ENCODE assay signal across 8 mouse cellular contexts in the genomic region with DNA sequence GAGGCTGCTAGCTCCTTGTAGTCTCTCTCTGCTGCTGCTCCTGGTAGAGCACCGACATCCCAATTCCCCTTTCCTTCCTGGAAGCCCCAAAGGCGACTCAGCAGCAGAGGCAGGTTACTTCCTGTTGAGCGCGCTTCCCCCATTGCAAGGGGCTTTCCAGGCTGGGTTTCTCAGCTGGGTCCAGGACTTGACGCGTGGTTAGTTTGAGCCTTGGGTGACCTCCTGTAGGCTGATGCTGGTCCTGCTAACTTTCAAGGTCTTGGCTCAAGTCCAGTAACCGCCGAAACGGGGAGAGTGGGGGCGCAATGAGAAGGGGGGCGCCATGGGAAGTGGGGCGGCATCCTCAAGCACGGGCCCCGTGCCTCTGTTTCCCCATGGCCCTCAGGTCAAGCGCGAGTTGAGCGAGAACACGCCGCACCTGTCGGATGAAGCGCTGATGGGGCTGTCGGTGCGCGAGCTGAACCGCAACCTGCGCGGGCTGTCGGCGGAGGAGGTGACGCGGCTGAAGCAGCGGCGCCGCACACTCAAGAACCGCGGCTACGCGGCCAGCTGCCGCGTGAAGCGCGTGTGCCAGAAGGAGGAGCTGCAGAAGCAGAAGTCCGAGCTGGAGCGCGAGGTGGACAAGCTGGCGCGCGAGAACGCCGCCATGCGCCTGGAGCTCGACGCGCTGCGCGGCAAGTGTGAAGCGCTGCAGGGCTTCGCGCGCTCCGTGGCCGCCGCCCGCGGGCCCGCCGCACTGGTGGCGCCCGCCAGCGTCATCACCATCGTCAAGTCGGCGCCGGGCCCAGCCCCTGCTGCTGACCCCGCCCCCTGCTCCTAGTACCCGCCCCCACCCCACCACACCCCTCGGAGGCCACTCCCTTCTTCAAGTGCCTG. TPM values are rescaled to one million over a fixed set of nuclear protein-coding genes. Genes with fewer than 3 reads are reported as not detected.
DNase-seq lines count a peak whose midpoint lies in the region; ATAC-seq and TF ChIP-seq lines count a peak whose summit lies in the region.

No protein-coding gene starts in this region.

- H3K36me3 ChIP-seq in forebrain, postnatal 0 days (ENCODE audit: insufficient read depth), result peaks cover 14% of the 10 kb centered on the region
- peaks cover 14% of the 10 kb centered on the region for H3K36me3 ChIP-seq in hindbrain, embryonic 14.5 days (replicated peaks; ENCODE audit: control insufficient read depth, insufficient read depth)
- H3K36me3 ChIP-seq in megakaryocyte, embryonic 14.5 days (replicated peaks; ENCODE audit: low read length), result peaks cover 48% of the 10 kb centered on the region

- ATAC-seq in forebrain, postnatal 0 days, result peak; percentile 85
- peak; percentile 76 for ATAC-seq in hindbrain, embryonic 14.5 days (ENCODE audit: low FRiP score)

- H3K9me3 ChIP-seq in forebrain, postnatal 0 days (ENCODE audit: low read length), result no peaks in the 10 kb centered on the region
- H3K9me3 ChIP-seq in hindbrain, embryonic 14.5 days (ENCODE audit: control insufficient read depth, low read length), result no peaks in the 10 kb centered on the region
- H3K9me3 ChIP-seq in megakaryocyte, embryonic 14.5 days, result no peaks in the 10 kb centered on the region

- under 1% methylated on average over 66 of the region's 77 CpGs for WGBS in forebrain, postnatal 0 days
- WGBS in hindbrain, embryonic 14.5 days, result under 1% methylated on average over 75 of the region's 77 CpGs

- intact Hi-C loops in left cerebral cortex, postnatal 36 days (cut with DNase I), result no loop called here

- TF ChIP-seq CTCF in forebrain, postnatal 0 days (IDR thresholded peaks at IDR 0.05; ENCODE audit: low read depth), result peak; percentile 29; the same call in 1 of the 2 replicates

- H3K4me1 ChIP-seq in forebrain, postnatal 0 days (ENCODE audit: insufficient read depth), result 0 out of 2 replicates have a peak, but pooled peaks cover 9% of the 10 kb centered on the region
- peaks cover 12% of the 10 kb centered on the region for H3K4me1 ChIP-seq in hindbrain, embryonic 14.5 days (replicated peaks; ENCODE audit: control insufficient read depth, insufficient read depth, low read length)
- peaks cover 49% of the 10 kb centered on the region for H3K4me1 ChIP-seq in megakaryocyte, embryonic 14.5 days

- H3K9ac ChIP-seq in forebrain, postnatal 0 days, result peak overlapping the region; percentile 53
- peak overlapping the region; percentile 57 for H3K9ac ChIP-seq in hindbrain, embryonic 14.5 days

- peak overlapping the region; percentile 15; the same call in 1 of the 2 replicates for H3K27ac ChIP-seq in forebrain, postnatal 0 days (ENCODE audit: low read depth, low read length)
- H3K27ac ChIP-seq in hindbrain, embryonic 14.5 days, result peak overlapping the region; percentile 44; the same call in 1 of the 2 replicates

- peak; percentile 86 for DNase-seq in CD4-positive, CD25-positive, alpha-beta regulatory T cell, adult 2 months (ENCODE audit: low read depth, low spot score)
- peak; percentile 82 for DNase-seq in adrenal gland, postnatal 14 days
- DNase-seq in forebrain, postnatal 0 days, result peak; percentile 81
- peak; percentile 73 for DNase-seq in hindbrain, embryonic 14.5 days (ENCODE audit: low spot score)
- DNase-seq in left cerebral cortex, postnatal 36 days (ENCODE audit: low spot score in 2 of 2), result peak; percentile 52 to 66
- DNase-seq in retina, postnatal 7 days (ENCODE audit: low read depth, low spot score), result peak; percentile 57
- DNase-seq in urinary bladder, postnatal 14 days (ENCODE audit: low spot score), result peak; percentile 75

- peak overlapping the region; percentile 95 for H3K4me2 ChIP-seq in forebrain, postnatal 0 days (ENCODE audit: low read depth)
- H3K4me2 ChIP-seq in hindbrain, embryonic 14.5 days (replicated peaks), result peak overlapping the region; percentile 94

- peak overlapping the region; percentile 39 for H3K4me3 ChIP-seq in forebrain, postnatal 0 days (ENCODE audit: low read depth, low read length)
- H3K4me3 ChIP-seq in hindbrain, embryonic 14.5 days (replicated peaks; ENCODE audit: low read length), result peak overlapping the region; percentile 38
- H3K4me3 ChIP-seq in megakaryocyte, embryonic 14.5 days (replicated peaks), result peak overlapping the region; percentile 87

- no peaks in the 10 kb centered on the region for H3K27me3 ChIP-seq in forebrain, postnatal 0 days (ENCODE audit: insufficient read depth, low read length)
- H3K27me3 ChIP-seq in hindbrain, embryonic 14.5 days (ENCODE audit: control insufficient read depth, insufficient read depth, low read length), result peaks cover 12% of the 10 kb centered on the region
- H3K27me3 ChIP-seq in megakaryocyte, embryonic 14.5 days (replicated peaks), result peaks cover 39% of the 10 kb centered on the region

RNA-seq across cellular contexts. Expression of gene Maff, which starts 10.9 kb away (rescaled TPM):
- total RNA-seq in adrenal gland, postnatal 14 days (2021), result 6.2 and 7.4 TPM in 2 replicates
- 2.5 and 3.0 TPM in 2 replicates for total RNA-seq in forebrain, postnatal 0 days (2014; rRNA removed)
- 0.74 and 1.1 TPM in 2 replicates for polyA plus RNA-seq in forebrain, postnatal 0 days (2015; fragmentation: Nextera tagmentation; extraction: Ambion mirVana)
- polyA plus RNA-seq in hindbrain, embryonic 14.5 days (2014; fragmentation: Nextera tagmentation; extraction: Ambion mirVana), result 1.1 TPM in 2 replicates
- 1 to 10 TPM; 1.6 to 2.0 TPM for total RNA-seq in left cerebral cortex, postnatal 36 days (2021)
- 3.8 and 6.4 TPM in 2 replicates for polyA plus RNA-seq in megakaryocyte, embryonic 14.5 days (2012; ENCODE audit: insufficient read depth, low replicate concordance)

RNA-seq across cellular contexts. Expression of gene Pla2g6, which starts 29.1 kb away (rescaled TPM):
- total RNA-seq in adrenal gland, postnatal 14 days (2021), result 22.1 and 26.0 TPM in 2 replicates
- 19.5 and 31.1 TPM in 2 replicates for total RNA-seq in forebrain, postnatal 0 days (2014; rRNA removed)
- 10.7 and 15.2 TPM in 2 replicates for polyA plus RNA-seq in forebrain, postnatal 0 days (2015; fragmentation: Nextera tagmentation; extraction: Ambion mirVana)
- 21.2 and 22.9 TPM in 2 replicates for polyA plus RNA-seq in hindbrain, embryonic 14.5 days (2014; fragmentation: Nextera tagmentation; extraction: Ambion mirVana)
- 10 to 100 TPM; 21.7 to 25.9 TPM for total RNA-seq in left cerebral cortex, postnatal 36 days (2021)
- 26.0 and 37.7 TPM in 2 replicates for polyA plus RNA-seq in megakaryocyte, embryonic 14.5 days (2012; ENCODE audit: insufficient read depth, low replicate concordance)

RNA-seq across cellular contexts. Expression of gene Tmem184b, which starts 46.1 kb away (rescaled TPM):
- total RNA-seq in adrenal gland, postnatal 14 days (2021), result 45.2 and 48.0 TPM in 2 replicates
- 32.0 and 41.9 TPM in 2 replicates for total RNA-seq in forebrain, postnatal 0 days (2014; rRNA removed)
- 22.9 and 30.3 TPM in 2 replicates for polyA plus RNA-seq in forebrain, postnatal 0 days (2015; fragmentation: Nextera tagmentation; extraction: Ambion mirVana)
- 39.9 and 40.0 TPM in 2 replicates for polyA plus RNA-seq in hindbrain, embryonic 14.5 days (2014; fragmentation: Nextera tagmentation; extraction: Ambion mirVana)
- 10 to 100 TPM; 67.6 to 73.5 TPM for total RNA-seq in left cerebral cortex, postnatal 36 days (2021)
- polyA plus RNA-seq in megakaryocyte, embryonic 14.5 days (2012; ENCODE audit: insufficient read depth, low replicate concordance), result 58.6 and 91.9 TPM in 2 replicates

Comparison
In these comparisons a context has a peak if more than half of its experiments do, and no peak if none do; other contexts are left out.
1. Peak in every context shown above with its lines: DNase-seq, ATAC-seq, H3K4me3 ChIP-seq and H3K27ac ChIP-seq.